Mouse (Mus musculus): ENCODE results near the gene Zfp184.

Gene Zfp184

GRCm38 (mm10) chr13:21923417-21923816 lies 21.5 kb upstream of the Zfp184 start:
- DNase-seq, result no peak

GRCm38 (mm10) chr13:21924734-21925335 lies 20.1 kb upstream of the Zfp184 start:
- no peak for DNase-seq

GRCm38 (mm10) chr13:21930981-21931380 lies 13.9 kb upstream of the Zfp184 start:
- no peak for DNase-seq

- no peak for DNase-seq
Measured at GRCm38 (mm10) chr13:21931740-21932139, 13.2 kb upstream of the Zfp184 start.

- DNase-seq, result peak; percentile 19
Measured at GRCm38 (mm10) chr13:21933626-21934548, 11.0 kb upstream of the Zfp184 start.

- DNase-seq, result peak; percentile 30
Measured at GRCm38 (mm10) chr13:21934982-21935791, 9.7 kb upstream of the Zfp184 start.

GRCm38 (mm10) chr13:21935833-21936232 lies 9.1 kb upstream of the Zfp184 start:
- DNase-seq, result no peak

GRCm38 (mm10) chr13:21936968-21937367 lies 7.9 kb upstream of the Zfp184 start:
- DNase-seq, result peak; percentile 14

GRCm38 (mm10) chr13:21940213-21940612 lies 4.7 kb upstream of the Zfp184 start:
- DNase-seq, result peak; percentile 94

- peak; percentile 88 for DNase-seq
Measured at GRCm38 (mm10) chr13:21940811-21941321, 4.0 kb upstream of the Zfp184 start.

- DNase-seq, result no peak
Measured at GRCm38 (mm10) chr13:21943644-21944043, 1.2 kb upstream of the Zfp184 start.

GRCm38 (mm10) chr13:21944592-21944925 lies 335 bp upstream of the Zfp184 start:
- DNase-seq, result no peak

- DNase-seq, result no peak
Measured at GRCm38 (mm10) chr13:21969269-21969668, 24.4 kb downstream of the Zfp184 start.

GRCm38 (mm10) chr13:21969816-21970215 lies 24.9 kb downstream of the Zfp184 start:
- DNase-seq, result no peak

GRCm38 (mm10) chr13:21971641-21972040 lies 26.7 kb downstream of the Zfp184 start:
- DNase-seq, result no peak

- peak; percentile 89 for DNase-seq
Measured at GRCm38 (mm10) chr13:21974221-21974725, 29.4 kb downstream of the Zfp184 start.

- peak; percentile 78 for DNase-seq
Measured at GRCm38 (mm10) chr13:21974726-21975473, 30.0 kb downstream of the Zfp184 start.

GRCm38 (mm10) chr13:21980981-21981802 lies 36.3 kb downstream of the Zfp184 start, which contains the start of gene Pom121l2:
Pom121l2 (plus strand) TSS chr13:21981194.
- no peak for DNase-seq

- no peak for DNase-seq
Measured at GRCm38 (mm10) chr13:21981803-21982193, 36.9 kb downstream of the Zfp184 start.

- no peak for DNase-seq
Measured at GRCm38 (mm10) chr13:21984486-21984885, 39.6 kb downstream of the Zfp184 start.

- no peak for DNase-seq
Measured at GRCm38 (mm10) chr13:21992550-21992949, 47.7 kb downstream of the Zfp184 start.

All from kidney, adult 9 months (tissue).